Mouse (Mus musculus): ENCODE measurements around the gene Spsb1. TPM values are rescaled to one million over a fixed set of nuclear protein-coding genes. Genes with fewer than 3 reads are reported as not detected.
A peak's percentile ranks its signal among the peaks of the same experiment; 100 is the strongest.

Spsb1 gene
- total RNA-seq, 2 experiments from 2014 or later = 17.7 to 19.6 TPM

- intact Hi-C loops (cut with DNase I) = no loop called here
- DNase-seq (ENCODE audit: low spot score in 2 of 2) = no peak
Measured at GRCm38 (mm10) chr4:149871582-149871981, 83.3 kb downstream of the Spsb1 start.

- DNase-seq (ENCODE audit: low spot score in 2 of 2) = no peak
- intact Hi-C loops (cut with DNase I) = no loop called here
Measured at GRCm38 (mm10) chr4:149871014-149871413, 83.8 kb downstream of the Spsb1 start.

DNA sequence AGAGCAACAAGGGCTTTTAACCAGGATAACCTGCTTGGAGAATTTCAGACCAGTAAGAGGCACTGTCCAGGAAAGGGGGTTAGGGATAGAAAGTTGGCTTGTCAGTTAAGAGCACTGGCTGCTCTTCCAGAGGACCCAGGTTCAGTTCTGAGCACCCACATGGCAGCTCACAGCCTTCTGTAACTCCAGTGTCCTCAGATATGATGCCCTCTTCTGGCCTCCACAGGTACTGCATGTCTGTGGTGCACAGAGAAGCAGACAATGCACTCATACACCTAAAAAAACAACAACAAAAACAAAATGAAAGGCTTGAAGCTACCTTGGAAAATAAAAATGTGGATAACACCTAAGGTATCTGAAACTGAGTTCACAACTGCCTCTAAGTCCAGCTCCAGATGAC is 84.4 kb downstream of the Spsb1 start:
- intact Hi-C loops (cut with DNase I) = no loop called here
- DNase-seq (ENCODE audit: low spot score in 2 of 2) = no peak

DNA sequence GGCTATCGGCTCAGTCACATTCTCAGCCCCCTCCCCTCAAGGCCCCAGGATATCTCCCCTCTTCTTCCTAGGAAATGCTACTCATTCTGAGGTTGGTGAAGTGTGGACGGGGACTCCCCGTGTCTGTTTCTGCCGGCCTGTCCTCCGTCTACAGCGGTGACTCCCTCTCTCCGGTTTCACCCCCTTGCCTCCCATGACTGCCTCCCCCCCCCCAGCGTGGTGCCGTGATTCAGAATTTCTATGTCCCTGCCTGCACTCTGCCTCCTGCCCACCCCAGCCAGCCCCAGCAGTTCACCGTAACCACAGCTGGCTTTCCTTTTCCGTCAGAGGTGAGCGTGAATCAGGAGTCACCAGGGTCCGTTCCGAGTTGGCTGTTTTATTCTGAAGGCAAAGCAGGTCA is 86.1 kb downstream of the Spsb1 start:
- intact Hi-C loops (cut with DNase I) = no loop called here
- DNase-seq (ENCODE audit: low spot score in 2 of 2) = no peak

GRCm38 (mm10) chr4:149868009-149868408 is 86.8 kb downstream of the Spsb1 start:
- no peak for DNase-seq (ENCODE audit: low spot score in 2 of 2)
- intact Hi-C loops (cut with DNase I) = no loop called here

- intact Hi-C loops (cut with DNase I) = no loop called here
- DNase-seq (ENCODE audit: low spot score in 2 of 2) = no peak
Measured at GRCm38 (mm10) chr4:149867351-149867750, 87.5 kb downstream of the Spsb1 start.

- intact Hi-C loops (cut with DNase I) = no loop called here
- no peak for DNase-seq (ENCODE audit: low spot score in 2 of 2)
Measured at GRCm38 (mm10) chr4:149864395-149864794, 90.4 kb downstream of the Spsb1 start.

GRCm38 (mm10) chr4:149863522-149863921 is 91.3 kb downstream of the Spsb1 start:
- DNase-seq (ENCODE audit: low spot score in 2 of 2) = no peak
- intact Hi-C loops (cut with DNase I) = no loop called here

- DNase-seq (ENCODE audit: low spot score in 2 of 2) = no peak
- intact Hi-C loops (cut with DNase I) = no loop called here
Measured at GRCm38 (mm10) chr4:149860393-149860792, 94.5 kb downstream of the Spsb1 start.

DNA sequence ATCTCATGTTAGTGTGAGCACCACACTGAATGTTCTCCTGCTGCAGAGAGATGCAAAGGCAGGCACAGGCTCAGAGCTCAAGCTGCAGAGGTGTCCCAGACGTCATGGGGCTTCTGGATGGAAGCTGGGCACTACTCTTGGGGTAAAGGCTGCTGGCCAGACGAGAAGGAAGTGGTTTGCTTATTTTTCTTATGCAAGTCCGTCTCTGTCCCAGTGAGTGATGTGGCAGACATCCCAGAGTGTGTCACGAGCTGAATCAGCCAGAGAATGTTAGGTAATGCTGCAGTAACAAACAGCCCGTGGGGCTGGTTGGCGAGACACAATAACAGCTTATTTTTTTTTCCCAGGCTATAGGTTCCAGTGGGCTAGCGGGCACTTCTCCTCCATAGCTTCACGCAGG is 96.3 kb downstream of the Spsb1 start:
- intact Hi-C loops (cut with DNase I) = no loop called here
- no peak for DNase-seq (ENCODE audit: low spot score in 2 of 2)

- intact Hi-C loops (cut with DNase I) = no loop called here
- DNase-seq (ENCODE audit: low spot score in 2 of 2) = no peak
Measured at GRCm38 (mm10) chr4:149858097-149858496, 96.7 kb downstream of the Spsb1 start.

GRCm38 (mm10) chr4:149857688-149858087 is 97.2 kb downstream of the Spsb1 start:
- intact Hi-C loops (cut with DNase I) = no loop called here
- DNase-seq (ENCODE audit: low spot score in 2 of 2) = no peak

GRCm38 (mm10) chr4:149855892-149856807 is 98.7 kb downstream of the Spsb1 start:
- intact Hi-C loops (cut with DNase I) = no loop called here
- DNase-seq (ENCODE audit: low spot score in 2 of 2) = peak; percentile 55 to 67

- DNase-seq (ENCODE audit: low spot score in 2 of 2) = no peak
- intact Hi-C loops (cut with DNase I) = no loop called here
Measured at GRCm38 (mm10) chr4:149855180-149855891, 99.5 kb downstream of the Spsb1 start.

DNA sequence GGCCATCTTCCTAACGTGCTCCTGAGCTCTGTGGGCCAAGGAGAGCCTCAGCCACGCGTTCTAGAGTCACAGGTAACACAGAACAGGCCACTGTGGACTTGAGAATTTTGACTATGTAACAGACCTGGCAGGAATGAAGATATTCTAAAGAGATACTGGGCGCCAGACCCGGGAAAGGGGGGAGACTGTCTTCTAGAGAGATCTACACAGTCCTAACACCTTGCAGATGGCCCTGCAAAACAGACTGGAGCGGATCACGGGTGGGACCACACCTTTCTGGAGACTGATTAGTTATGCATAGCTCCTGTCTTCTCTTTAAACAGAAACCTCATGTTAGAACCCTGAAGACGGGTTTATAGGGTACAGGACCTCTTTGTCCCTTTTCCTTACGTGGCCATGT is 100.1 kb downstream of the Spsb1 start:
- intact Hi-C loops (cut with DNase I) = loop anchor here (5.0 kb wide), 1 partner anchor 98 kb away; no protein-coding TSS in a partner anchor
- DNase-seq (ENCODE audit: low spot score in 2 of 2) = no peak

DNA sequence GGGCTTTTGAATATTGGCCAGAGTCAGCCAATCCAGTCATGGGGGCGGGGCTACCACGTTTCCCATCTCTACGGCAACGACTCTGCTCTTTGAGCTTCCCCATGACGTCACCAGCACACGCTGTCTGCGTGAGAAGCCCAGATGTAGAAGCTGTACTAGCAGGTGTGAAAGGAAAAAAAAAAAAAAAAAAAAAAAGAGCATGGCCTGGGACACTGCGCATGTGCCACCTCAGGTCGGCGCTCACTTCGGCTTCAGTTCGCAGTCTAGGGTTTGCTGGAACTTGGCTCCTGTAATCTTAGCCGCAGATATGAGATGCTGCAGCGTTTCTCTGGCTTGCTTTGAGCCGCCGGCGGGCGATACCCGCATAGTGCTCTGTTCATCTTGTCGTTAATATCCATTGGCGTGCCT is 100.5 kb downstream of the Spsb1 start:
- intact Hi-C loops (cut with DNase I) = loop anchor here (5.0 kb wide), 1 partner anchor 98 kb away; no protein-coding TSS in a partner anchor
- peak; percentile 59 to 69 for DNase-seq (ENCODE audit: low spot score in 2 of 2)

DNA sequence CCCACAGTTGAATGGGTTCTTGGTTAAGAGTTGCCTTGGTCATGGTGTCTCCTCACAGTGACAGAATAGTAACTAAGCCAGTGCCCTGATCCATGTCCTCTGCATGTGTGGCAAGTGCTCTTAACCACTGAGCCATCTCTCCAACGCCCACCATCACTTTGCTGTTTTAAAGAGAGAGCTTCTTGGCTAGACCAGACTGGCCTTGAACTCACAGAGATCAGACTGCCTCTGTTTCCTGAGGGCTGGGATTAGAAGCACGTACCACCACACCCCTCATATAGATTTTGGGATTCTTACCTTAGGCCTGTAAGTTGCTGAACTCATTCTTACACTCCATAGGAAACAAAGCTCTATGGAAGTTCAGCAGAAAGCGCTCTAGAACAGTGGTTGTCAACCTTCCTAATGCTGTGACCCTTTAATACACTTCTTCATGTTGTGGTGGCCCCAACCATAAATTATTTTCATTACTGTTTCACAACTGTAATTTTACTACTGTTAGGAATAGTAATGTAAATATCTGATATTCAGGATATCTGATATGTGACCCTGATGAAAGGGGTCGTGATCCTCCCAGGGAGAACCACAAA is 101.1 kb downstream of the Spsb1 start:
- intact Hi-C loops (cut with DNase I) = loop anchor here (5.0 kb wide), 1 partner anchor 99 kb away; no protein-coding TSS in a partner anchor

GRCm38 (mm10) chr4:149851554-149851953 is 103.3 kb downstream of the Spsb1 start:
- intact Hi-C loops (cut with DNase I) = loop anchor here (5.0 kb wide), 1 partner anchor 101 kb away; no protein-coding TSS in a partner anchor
- DNase-seq (ENCODE audit: low spot score in 2 of 2) = no peak

More for the DNA sequence above, 101.1 kb downstream of the Spsb1 start:
- no peak for DNase-seq (ENCODE audit: low spot score in 2 of 2)

DNA sequence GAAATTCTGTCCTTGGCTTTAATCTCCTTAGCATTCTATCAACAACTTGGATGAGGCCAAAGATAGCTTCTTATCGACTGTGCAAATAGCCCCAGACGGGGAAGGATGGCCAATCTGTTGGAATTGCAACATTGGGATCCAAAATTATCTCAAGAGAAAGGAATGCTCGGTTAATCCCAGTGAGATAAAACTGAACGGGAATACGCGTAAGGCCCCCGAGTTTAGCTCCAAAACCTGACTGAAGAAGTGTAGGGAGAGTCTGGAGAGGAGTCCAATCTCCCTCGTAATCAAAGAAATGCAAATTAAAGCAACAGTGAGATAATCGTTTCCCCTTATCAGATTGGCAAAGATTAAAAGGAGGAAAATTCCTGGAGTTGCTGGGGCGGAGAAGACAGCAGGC is 104.2 kb downstream of the Spsb1 start:
- DNase-seq (ENCODE audit: low spot score in 2 of 2) = no peak
- intact Hi-C loops (cut with DNase I) = loop anchor here (5.0 kb wide), 1 partner anchor 102 kb away; no protein-coding TSS in a partner anchor

DNA sequence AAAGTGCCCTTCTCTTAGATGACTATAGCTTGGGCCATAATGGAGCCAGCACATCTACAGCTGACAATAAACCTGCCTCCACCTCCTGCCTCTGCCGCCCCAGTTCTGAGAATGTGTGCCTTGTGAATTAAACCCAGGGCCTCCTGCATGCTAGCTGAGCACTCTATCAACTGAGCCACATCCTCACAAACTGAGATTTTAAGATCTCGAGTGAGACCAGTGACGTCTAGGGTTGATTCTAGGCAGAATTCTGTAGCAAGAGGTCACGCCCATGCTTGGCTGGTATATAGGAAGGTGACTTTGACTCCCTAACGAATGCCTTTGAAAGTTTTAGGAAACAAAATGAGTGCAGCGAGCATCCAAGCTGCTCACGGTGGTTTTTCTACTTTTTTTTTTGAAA is 104.8 kb downstream of the Spsb1 start:
- intact Hi-C loops (cut with DNase I) = loop anchor here (5.0 kb wide), 1 partner anchor 102 kb away; no protein-coding TSS in a partner anchor

More for the DNA sequence above, 104.8 kb downstream of the Spsb1 start:
- no peak for DNase-seq (ENCODE audit: low spot score in 2 of 2)

All from left cerebral cortex, postnatal 14 days (tissue).